Mouse (Mus musculus) heart, embryonic 15.5 days (tissue): Measurements from ENCODE around the gene Git2. TPM values are rescaled to one million over a fixed set of nuclear protein-coding genes. Genes with fewer than 3 reads are reported as not detected.

Experiments used
- ATAC-seq: fragments of 200-750 bp; cut with Nextera tagmentation; replicated peaks from 2 replicates; pipeline ENCODE4 v1.8.0; 2017; ENCODE audit warnings: low read depth, moderate TSS enrichment; ENCODE audit not compliant: insufficient number of reproducible peaks, insufficient read depth, low FRiP score
- H3K27ac ChIP-seq: fragments of 300-500 bp; sonication (generic); 2 replicates; pipeline ENCODE4 v1.5.1; 2015; ENCODE audit warnings: mild to moderate bottlenecking, inconsistent platforms
- H3K27me3 ChIP-seq: fragments of 300-500 bp; sonication (generic); 2 replicates; pipeline ENCODE4 v1.6.1; 2015; ENCODE audit warnings: inconsistent platforms
- H3K36me3 ChIP-seq: fragments of 300-500 bp; sonication (generic); 2 replicates; pipeline ENCODE4 v1.6.1; 2015; ENCODE audit warnings: mild to moderate bottlenecking, inconsistent platforms
- H3K4me1 ChIP-seq: fragments of 300-500 bp; sonication (generic); replicated peaks from 2 replicates; pipeline ENCODE4 v1.6.1; 2015; ENCODE audit warnings: inconsistent platforms
- H3K4me2 ChIP-seq: fragments of 300-500 bp; sonication (generic); 2 replicates; pipeline ENCODE4 v1.6.1; 2015; ENCODE audit warnings: inconsistent platforms, mild to moderate bottlenecking, moderate library complexity
- H3K4me3 ChIP-seq: fragments of 300-500 bp; sonication (generic); 2 replicates; pipeline ENCODE4 v1.5.1; 2015; ENCODE audit warnings: mild to moderate bottlenecking, inconsistent platforms
- H3K9ac ChIP-seq: fragments of 300-500 bp; sonication (generic); 2 replicates; pipeline ENCODE4 v1.6.1; 2015; ENCODE audit warnings: mild to moderate bottlenecking, inconsistent platforms
- H3K9me3 ChIP-seq: fragments of 300-500 bp; sonication (generic); replicated peaks from 2 replicates; pipeline ENCODE4 v1.6.1; 2016; ENCODE audit warnings: inconsistent platforms
- WGBS: fragments of 180-500 bp; shearing (Covaris S2); methylation state at CpG from one replicate; pipeline ENCODE4 v1.1.7; 2015; ENCODE audit warnings: mixed read lengths; 5-methylcytosine and 5-hydroxymethylcytosine counted together
- polyA plus RNA-seq: library from polyadenylated mRNA; unstranded; fragments of >200 nt; fragmentation: Nextera tagmentation; extraction: Ambion mirVana; gene quantifications from 2 replicates; pipeline ENCODE4 v1.2.1, GENCODE M21; 2015

Gene Git2
- polyA plus RNA-seq, 1 experiment from 2014 or later = 31.0 TPM

GRCm38 (mm10) chr5:114759536-114760090 is 15.7 kb downstream of the Git2 start:
- Histone ChIP-seq H3K9me3 (no peaks in the 10 kb centered on the region), H3K4me2 (no peak overlapping the region), H3K27ac (no peak overlapping the region), H3K4me1 (peaks cover 9% of the 10 kb centered on the region; the same call in 1 of the 2 replicates), H3K9ac (no peak overlapping the region), H3K36me3 (peaks cover 70% of the 10 kb centered on the region), H3K4me3 (no peak overlapping the region), H3K27me3 (no peaks in the 10 kb centered on the region)
- WGBS = 94% methylated on average over 5 of the region's 5 CpGs
- ATAC-seq = no peak

DNA sequence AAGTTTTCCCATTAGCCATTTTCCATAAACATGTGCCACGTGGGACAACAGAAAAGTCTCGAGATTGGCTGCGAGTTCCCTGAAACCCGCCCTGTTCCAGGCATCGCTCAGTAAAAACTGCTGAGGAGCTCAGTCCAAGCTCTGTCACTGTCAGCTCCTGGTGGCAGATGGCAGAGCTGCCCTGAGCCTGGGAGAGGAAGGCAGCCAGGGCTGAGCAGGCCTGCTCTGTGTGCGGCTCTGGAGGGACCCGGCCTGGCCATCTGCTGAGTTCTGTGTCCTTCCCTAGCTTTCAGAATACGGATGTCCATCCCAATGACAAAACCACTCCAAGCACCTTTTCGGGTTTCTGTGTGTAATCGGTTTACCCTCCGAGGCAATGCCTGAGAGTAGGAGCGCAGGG is 21.9 kb downstream of the Git2 start:
- WGBS = 91% methylated on average over 12 of the region's 12 CpGs
- Histone ChIP-seq H3K4me2 (no peak overlapping the region), H3K9ac (no peak overlapping the region), H3K9me3 (no peaks in the 10 kb centered on the region), H3K4me3 (no peak overlapping the region), H3K36me3 (peaks cover 68% of the 10 kb centered on the region), H3K27ac (no peak overlapping the region), H3K27me3 (no peaks in the 10 kb centered on the region), H3K4me1 (no peaks in the 10 kb centered on the region)
- ATAC-seq = no peak

- Histone ChIP-seq H3K4me2 (no peak overlapping the region), H3K36me3 (peaks cover 70% of the 10 kb centered on the region)
- ATAC-seq = no peak
Observed at GRCm38 (mm10) chr5:114752397-114752796, 22.9 kb downstream of the Git2 start.

GRCm38 (mm10) chr5:114750325-114750724 is 25.0 kb downstream of the Git2 start:
- H3K9me3 ChIP-seq = no peaks in the 10 kb centered on the region
- H3K27ac ChIP-seq = no peak overlapping the region
- H3K4me1 ChIP-seq = no peaks in the 10 kb centered on the region
- no peak for ATAC-seq
- no peak overlapping the region for H3K9ac ChIP-seq
- peaks cover 68% of the 10 kb centered on the region for H3K36me3 ChIP-seq
- H3K4me3 ChIP-seq = no peak overlapping the region
- no peak overlapping the region for H3K4me2 ChIP-seq
- no peaks in the 10 kb centered on the region for H3K27me3 ChIP-seq
- WGBS = 88% methylated on average over 10 of the region's 10 CpGs

More at GRCm38 (mm10) chr5:114752397-114752796, 22.9 kb downstream of the Git2 start:
- H3K27ac ChIP-seq = no peak overlapping the region
- WGBS = 88% methylated on average over 10 of the region's 10 CpGs
- no peak overlapping the region for H3K4me3 ChIP-seq
- H3K9me3 ChIP-seq = no peaks in the 10 kb centered on the region
- H3K9ac ChIP-seq = no peak overlapping the region
- no peaks in the 10 kb centered on the region for H3K4me1 ChIP-seq
- no peaks in the 10 kb centered on the region for H3K27me3 ChIP-seq

DNA sequence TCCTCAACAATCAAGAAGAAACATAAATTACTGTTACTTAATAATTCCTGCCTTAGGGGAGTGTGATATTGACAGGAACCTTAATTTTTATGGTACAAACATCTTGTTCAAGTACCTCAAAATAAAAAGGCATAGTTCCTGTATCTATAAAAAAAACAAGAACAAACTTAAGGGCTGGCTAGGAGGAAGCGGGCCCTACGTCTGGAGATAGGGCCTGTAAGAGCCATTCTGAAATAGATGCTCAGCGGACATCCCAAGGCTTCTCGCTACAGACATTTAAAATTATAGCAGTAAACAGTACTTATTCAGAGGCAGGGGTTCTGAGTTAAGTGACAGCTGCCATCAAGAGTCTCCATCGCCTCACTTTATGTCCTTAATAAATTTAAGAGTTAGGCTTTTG is 27.8 kb downstream of the Git2 start:
- H3K27ac ChIP-seq = no peak overlapping the region
- no peak overlapping the region for H3K4me3 ChIP-seq
- peaks cover 16% of the 10 kb centered on the region for H3K4me1 ChIP-seq
- H3K9ac ChIP-seq = no peak overlapping the region
- 92% methylated on average over 5 of the region's 5 CpGs for WGBS
- ATAC-seq = no peak
- no peaks in the 10 kb centered on the region for H3K27me3 ChIP-seq
- no peaks in the 10 kb centered on the region for H3K9me3 ChIP-seq
- H3K36me3 ChIP-seq = peaks cover 79% of the 10 kb centered on the region
- H3K4me2 ChIP-seq = no peak overlapping the region

DNA sequence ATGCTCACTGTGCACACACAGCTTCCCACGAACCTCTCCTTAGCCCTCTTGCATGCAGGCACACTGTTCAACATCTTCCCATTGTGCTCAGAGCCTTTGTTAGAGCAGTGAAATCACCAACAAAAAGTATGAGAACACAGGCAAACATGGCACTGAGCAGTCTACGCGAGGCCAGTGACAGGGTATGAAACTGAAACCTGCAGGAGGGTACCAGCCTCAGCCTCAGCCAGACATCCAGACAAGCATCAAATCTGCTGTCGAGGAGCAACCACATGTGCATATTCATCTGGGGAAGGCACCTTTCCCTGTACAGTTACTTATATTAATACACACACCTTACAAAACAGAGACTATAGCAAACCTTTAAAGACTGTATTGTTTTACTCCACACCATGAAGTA is 28.4 kb downstream of the Git2 start:
- no peak overlapping the region for H3K27ac ChIP-seq
- H3K9ac ChIP-seq = no peak overlapping the region
- H3K4me2 ChIP-seq = no peak overlapping the region
- no peaks in the 10 kb centered on the region for H3K9me3 ChIP-seq
- no peak overlapping the region for H3K4me3 ChIP-seq
- H3K4me1 ChIP-seq = peaks cover 21% of the 10 kb centered on the region
- WGBS = 71% methylated on average over 4 of the region's 4 CpGs
- peaks cover 80% of the 10 kb centered on the region for H3K36me3 ChIP-seq
- no peaks in the 10 kb centered on the region for H3K27me3 ChIP-seq
- no peak for ATAC-seq

- no peak overlapping the region for H3K4me2 ChIP-seq
- H3K4me1 ChIP-seq = peaks cover 25% of the 10 kb centered on the region
- no peak overlapping the region for H3K4me3 ChIP-seq
- H3K27me3 ChIP-seq = no peaks in the 10 kb centered on the region
- no peak for ATAC-seq
- 78% methylated on average over 5 of the region's 5 CpGs for WGBS
- H3K9ac ChIP-seq = no peak overlapping the region
- peaks cover 76% of the 10 kb centered on the region for H3K36me3 ChIP-seq
- no peaks in the 10 kb centered on the region for H3K9me3 ChIP-seq
- H3K27ac ChIP-seq = no peak overlapping the region
Observed at GRCm38 (mm10) chr5:114745581-114745980, 29.7 kb downstream of the Git2 start.

GRCm38 (mm10) chr5:114743697-114744090 is 31.6 kb downstream of the Git2 start:
- no peak for ATAC-seq
- no peak overlapping the region for H3K9ac ChIP-seq
- no peak overlapping the region for H3K4me3 ChIP-seq
- 66% methylated on average over 8 of the region's 8 CpGs for WGBS
- H3K4me1 ChIP-seq = peaks cover 36% of the 10 kb centered on the region
- H3K4me2 ChIP-seq = no peak overlapping the region
- peaks cover 66% of the 10 kb centered on the region for H3K36me3 ChIP-seq
- H3K9me3 ChIP-seq = no peaks in the 10 kb centered on the region
- H3K27ac ChIP-seq = no peak overlapping the region
- H3K27me3 ChIP-seq = no peaks in the 10 kb centered on the region

GRCm38 (mm10) chr5:114742998-114743696 is 32.2 kb downstream of the Git2 start:
- no peaks in the 10 kb centered on the region for H3K9me3 ChIP-seq
- H3K9ac ChIP-seq = no peak overlapping the region
- 63% methylated on average over 13 of the region's 13 CpGs for WGBS
- H3K36me3 ChIP-seq = peaks cover 64% of the 10 kb centered on the region
- H3K4me2 ChIP-seq = no peak overlapping the region
- no peaks in the 10 kb centered on the region for H3K27me3 ChIP-seq
- H3K27ac ChIP-seq = peak overlapping the region; percentile 46
- ATAC-seq = peak; percentile 56; the same call in 1 of the 2 replicates
- H3K4me1 ChIP-seq = peaks cover 41% of the 10 kb centered on the region
- H3K4me3 ChIP-seq = no peak overlapping the region

- H3K9ac ChIP-seq = 0 out of 2 replicates have a peak overlapping the region, but pooled peaks have one; percentile 14
- no peak overlapping the region for H3K4me3 ChIP-seq
- H3K27me3 ChIP-seq = no peaks in the 10 kb centered on the region
- H3K36me3 ChIP-seq = peaks cover 64% of the 10 kb centered on the region
- peaks cover 42% of the 10 kb centered on the region for H3K4me1 ChIP-seq
- 91% methylated on average over 10 of the region's 10 CpGs for WGBS
- no peaks in the 10 kb centered on the region for H3K9me3 ChIP-seq
- no peak for ATAC-seq
- H3K27ac ChIP-seq = peak overlapping the region; percentile 38; the same call in 1 of the 2 replicates
- no peak overlapping the region for H3K4me2 ChIP-seq
Observed at GRCm38 (mm10) chr5:114742572-114742971, 32.7 kb downstream of the Git2 start.

- H3K36me3 ChIP-seq = peaks cover 74% of the 10 kb centered on the region
- H3K9ac ChIP-seq = no peak overlapping the region
- no peaks in the 10 kb centered on the region for H3K9me3 ChIP-seq
- H3K27ac ChIP-seq = peak overlapping the region; percentile 53
- WGBS = 33% methylated on average over 4 of the region's 4 CpGs
- H3K4me2 ChIP-seq = no peak overlapping the region
- no peak overlapping the region for H3K4me3 ChIP-seq
- ATAC-seq = peak; percentile 19; the same call in 1 of the 2 replicates
- H3K27me3 ChIP-seq = no peaks in the 10 kb centered on the region
- H3K4me1 ChIP-seq = peaks cover 49% of the 10 kb centered on the region
Observed at GRCm38 (mm10) chr5:114740595-114740994, 34.7 kb downstream of the Git2 start.
